Mouse (Mus musculus) spleen, adult 18-20 months (tissue): ENCODE measurements around the gene Crocc2.
"Not testable (repeated sequence)": the region's sequence is repeated elsewhere in the genome, so short reads cannot be mapped to it uniquely, and the experiment has no call there.

Experiments used
- DNase-seq, 2 experiments: peaks; one replicate each; pipeline ENCODE4 v3.0.0; 2022; ENCODE audit warnings: mixed read lengths in 2 of 2

Crocc2 gene

DNA sequence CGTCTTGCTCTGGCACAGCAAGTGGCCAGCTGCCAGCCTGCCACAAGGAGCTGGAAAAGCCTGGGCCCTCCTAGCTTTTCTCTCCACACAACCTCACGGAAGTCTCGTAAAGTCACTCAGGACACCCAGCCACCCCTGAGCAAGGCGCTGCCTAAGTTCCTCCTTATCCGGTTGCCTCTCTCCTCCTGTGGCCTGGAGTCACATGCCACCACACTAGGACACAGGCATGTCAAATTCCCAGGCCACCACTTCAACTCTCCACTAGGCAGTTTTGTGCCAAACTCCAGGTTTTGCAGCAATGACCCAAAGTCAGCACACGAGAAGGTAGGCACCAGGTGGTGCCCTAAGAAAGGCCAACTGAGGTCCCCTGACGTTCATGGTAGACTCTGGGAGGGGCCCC, 5.9 kb upstream of the Crocc2 start:
- DNase-seq: no peak

DNA sequence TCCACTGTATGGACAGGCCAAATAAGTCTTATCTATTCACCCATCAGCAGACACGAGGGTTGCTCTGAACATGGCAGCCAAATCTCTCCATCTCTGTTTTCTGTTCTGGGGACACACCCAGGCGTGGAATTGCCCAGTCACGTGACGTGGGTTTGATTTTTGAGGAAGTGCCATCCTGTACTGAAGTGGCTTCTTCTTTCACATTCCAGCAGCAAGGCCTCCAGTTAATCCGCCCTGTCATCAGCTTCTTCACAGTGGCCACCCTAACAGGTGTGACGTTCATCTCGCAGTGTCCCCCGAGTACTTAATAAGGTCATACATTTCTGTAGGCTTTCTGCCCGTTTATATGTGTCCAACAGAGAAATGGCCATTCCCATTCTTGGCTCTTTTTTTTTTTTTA, 3.1 kb upstream of the Crocc2 start:
- DNase-seq: no peak

DNA sequence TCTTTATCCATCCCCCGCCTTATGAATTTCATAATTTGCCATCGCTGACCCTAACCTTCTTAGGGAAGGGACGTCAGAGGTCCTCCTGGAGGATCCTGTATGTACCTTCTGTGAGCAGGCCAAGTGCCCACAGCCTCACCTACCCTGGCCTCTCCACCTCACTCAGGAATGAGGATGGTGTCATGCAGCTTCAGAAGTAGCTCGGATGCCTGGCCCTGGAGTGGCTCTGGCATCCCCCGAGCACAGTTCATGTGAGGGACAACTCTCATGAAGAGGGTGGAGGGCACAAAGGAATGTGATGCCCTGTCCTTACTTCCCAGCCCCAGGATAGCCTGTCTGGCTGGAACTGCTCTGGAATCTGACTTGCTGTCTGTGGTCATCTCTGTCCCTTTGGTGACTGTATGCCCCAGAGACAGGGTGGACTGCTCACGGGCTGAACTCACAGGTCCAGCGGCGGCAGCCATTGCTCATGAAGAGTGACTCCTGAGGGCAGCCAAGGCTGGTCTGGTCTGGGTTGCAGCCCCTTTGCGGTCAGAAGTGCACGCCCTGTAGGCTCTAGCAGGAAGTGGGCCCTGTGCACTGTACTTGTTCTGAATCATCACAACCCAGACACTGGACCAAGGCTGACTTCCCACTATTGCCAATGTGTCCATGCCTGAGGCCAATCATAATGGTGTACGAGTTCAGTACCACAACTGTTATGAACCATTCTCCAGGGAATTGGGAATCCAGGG, 2.0 kb upstream of the Crocc2 start:
- DNase-seq: no peak

DNA sequence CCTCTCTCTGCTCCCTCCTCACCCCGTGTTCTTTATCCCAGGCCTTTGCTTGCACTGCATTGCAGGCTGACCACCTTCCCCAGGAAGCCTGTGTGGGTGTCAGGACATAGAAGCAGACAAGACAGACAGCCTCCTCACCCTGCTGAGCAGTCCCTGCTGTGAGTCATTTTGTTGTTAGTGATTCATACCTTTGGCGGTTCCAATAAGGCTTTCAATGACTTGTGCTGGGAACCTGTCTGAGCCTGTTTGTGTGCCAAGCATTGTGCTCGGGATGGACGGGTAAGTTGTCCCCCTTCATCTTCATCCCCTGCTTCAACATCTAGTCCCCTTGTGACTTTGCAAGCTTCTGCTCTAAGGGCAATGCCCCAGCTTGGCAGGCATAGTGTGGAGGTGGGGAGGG, 5.1 kb downstream of the Crocc2 start:
- DNase-seq: no peak

DNA sequence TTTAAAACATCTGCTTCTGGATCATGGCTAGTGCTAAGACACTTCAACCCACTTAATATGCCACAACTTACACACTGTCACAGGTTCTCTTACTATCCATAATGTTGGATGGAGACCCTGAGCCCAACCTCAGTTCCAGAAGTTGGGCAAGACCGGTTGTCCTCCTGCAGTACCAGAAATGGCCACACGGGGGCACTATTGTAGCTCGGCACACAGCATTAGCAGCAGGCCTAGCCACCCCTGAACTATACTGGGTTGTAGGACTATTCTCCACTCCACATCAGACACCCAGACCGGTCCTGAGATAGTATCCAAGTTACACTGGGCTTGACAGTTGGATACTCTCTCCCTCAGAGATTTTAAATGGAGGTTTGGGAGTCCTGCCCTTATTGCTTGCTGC, 5.9 kb downstream of the Crocc2 start:
- DNase-seq: peak; percentile 34 to 75

DNA sequence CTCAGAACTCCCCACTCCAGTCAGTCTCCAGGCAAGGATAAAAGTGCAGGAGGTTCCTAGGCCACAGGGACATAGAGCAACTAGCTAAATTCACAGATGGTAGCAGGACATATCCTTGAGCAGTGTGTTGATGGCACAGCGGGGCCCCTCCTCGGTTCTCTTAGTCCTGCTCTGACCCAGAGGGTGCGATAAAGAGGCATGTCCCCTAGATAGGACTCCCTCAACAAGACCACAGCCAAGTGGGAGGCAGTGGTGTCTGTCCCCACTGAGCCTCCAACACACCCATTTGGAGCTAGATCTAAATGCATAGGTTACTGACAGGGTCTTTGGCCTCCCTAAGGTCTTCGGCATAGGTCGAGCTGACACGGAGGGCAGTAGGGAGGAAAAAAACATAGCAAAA, 7.3 kb downstream of the Crocc2 start:
- DNase-seq: no peak

DNA sequence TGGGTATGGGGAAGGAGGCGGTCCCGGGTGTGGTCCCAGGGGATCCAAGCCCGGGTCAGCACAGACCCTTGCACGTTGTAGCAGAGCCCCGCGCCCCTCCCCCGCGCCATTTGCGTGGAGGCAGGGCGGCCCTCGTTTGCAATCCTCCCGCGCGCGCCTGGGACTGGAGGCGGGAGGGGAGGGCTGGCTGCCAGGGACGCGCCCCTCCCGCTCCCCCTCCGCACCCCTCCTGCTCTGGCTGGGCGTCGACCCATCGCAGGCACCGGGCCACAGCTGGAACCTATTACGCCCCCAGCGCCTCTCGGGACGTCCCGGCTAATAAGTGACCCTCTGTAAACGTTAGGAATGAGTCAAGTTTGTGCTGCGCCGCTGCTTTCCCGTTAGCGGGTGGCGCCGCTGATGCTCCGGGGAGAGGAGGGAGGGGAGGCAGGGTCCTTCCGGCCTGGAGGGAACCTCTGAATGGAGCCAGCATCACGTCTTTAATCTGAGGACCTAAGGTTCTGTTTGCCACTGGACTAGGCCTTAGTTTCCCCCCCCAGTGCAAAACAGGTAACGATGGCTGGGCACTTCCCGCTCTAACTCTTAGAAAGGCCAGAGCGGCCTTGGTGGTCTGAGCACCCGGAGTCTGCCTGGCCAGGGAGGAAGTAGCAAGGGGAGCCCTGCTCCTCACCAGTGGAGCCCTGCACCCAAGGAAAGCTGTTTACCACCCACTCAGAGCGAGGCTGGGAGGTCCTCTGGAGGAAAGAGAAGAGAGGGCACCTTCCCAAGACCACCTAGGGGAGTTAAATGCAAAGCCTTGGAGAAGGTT, 8.2 kb downstream of the Crocc2 start:
- peak; percentile 7 to 11 for DNase-seq

DNA sequence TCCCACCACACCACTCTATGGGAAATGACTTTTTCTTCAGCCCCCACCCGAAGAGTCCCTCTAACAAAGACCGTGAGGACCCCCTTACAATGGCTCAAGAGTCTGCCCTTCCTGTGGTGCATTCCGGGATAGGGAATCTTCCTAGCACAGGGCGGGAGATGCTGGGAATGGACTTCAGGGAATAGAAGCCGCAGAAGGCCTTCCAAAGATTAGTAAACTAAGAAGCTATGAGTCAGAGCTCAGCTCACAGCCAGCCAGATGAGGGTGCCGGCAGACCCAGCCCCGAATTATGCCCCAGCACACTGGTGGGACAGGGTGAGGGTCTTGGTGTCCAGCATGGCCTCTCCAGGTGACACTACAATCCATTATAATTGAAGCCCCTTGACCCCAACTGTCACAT, 13.8 kb downstream of the Crocc2 start:
- no peak for DNase-seq

DNA sequence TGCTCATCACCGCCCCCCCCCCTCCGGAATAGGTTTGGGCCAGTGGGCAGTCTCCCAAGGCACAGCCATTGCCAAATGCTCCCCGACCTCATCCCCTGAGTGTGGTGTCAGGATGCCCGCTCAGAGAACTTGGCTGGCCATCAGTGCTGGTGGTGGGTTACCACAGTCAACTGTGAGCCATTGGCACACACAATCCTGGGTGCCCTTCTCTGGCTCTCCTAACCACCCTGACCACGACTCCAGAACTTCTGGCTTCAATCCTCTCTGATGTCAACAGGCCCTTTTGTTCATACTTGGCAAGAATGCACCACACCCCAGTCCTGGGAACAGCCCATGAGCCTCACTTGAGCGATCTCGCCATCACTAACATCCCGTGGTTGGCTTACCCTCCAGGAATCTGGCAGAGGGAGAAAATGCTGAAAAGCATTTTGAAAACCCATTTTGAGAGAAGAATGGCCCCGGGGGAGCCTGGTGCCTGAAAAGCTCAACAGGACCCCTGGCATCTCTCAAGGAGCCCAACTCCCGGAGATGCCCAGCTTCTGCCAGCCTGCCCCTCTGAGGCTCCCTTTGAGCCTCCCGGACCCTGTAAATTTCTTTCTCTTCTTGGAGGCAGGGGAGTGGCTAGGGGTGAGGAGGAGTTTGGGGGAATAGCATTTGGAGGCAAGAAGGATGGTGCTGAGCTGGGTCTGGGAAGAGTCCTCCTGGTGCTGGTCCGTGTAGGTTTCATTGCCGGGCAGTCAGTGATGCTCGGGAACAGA, 15.7 kb downstream of the Crocc2 start:
- DNase-seq: no peak

DNA sequence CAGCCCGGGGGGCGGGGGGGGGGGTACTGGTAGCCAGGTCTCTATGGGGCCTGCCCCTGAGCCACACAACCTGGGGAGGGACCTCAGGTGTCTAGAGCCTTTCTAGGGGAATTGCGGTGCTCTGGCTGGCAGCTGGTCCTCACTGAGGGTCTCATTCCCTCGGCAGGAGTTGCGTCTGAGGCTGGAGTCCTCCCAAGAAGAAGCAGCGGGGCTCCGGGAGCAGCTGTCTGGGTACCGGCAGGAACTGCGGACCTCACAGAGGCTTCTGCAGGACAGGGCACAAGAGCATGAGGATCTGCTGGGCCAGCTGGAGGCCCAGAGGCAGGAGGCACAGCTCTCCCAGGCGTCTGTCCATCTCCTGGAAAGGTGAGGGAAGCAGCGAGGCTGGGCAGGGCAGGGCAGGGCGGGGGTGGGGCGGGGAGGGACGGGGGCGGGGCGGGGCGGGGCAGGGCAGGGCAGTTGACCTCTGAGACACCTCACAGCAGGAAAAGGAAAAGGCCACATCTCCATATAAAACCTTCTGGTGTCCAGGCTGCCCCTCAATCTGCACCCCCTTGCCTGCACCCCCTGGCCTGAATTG, 22.3 kb downstream of the Crocc2 start:
- DNase-seq: no peak

DNA sequence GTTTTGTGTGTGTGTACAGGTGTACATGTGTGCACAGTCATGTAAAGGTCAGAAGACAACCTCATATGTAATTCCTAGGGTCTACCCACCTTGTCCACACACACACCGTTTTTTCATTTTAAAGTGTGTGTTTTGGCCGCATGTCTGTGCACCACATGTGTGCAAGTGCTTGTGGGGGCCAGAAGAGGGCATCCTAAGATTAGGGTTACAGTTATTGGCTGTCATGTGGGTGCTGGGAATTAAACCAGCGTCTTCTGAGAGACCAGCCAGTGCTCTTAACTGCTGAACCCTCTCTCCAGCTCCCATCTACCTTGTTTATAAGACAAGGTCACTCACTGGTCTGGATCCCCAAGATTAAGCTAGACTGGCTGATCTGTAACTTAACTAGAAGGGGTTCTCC, 26.4 kb downstream of the Crocc2 start:
- DNase-seq: no peak

DNA sequence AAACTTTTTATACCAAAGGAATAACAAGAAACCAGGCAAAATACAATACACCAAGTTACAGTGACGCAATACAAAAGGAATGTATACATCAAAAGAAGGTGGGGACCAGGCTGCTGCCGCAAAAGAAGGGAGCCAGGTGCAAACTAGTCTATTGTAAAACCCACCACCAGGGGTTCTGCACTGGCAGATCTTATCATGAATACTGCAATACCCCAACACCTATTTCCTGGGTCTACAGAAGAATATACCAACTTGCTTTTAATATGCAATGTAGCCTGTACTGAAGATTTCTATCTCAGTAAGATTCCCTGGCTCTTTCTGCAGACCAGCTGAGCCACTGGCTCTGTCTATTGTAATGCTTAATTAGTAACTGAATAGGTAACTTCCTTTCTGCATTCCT, 28.9 kb downstream of the Crocc2 start:
- not testable (repeated sequence) for DNase-seq

DNA sequence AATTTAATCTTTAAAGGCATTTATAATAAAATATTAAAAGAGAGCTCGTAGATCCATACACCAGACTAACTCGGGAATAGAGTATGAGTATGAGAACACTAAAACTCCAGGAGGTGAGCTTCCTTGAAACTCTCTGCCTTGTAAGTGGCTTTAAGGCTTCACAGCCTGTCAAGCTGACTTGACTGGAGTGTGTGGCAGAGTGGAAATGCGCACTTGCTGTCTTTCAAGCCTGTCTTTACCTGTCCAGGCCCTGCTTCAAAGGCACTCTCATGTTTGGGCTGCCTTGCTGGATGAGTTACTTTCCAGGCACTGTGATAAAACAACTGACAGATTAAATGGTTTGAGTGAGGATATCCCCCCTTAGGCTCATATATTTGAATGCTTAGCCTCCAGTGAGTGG, 29.4 kb downstream of the Crocc2 start:
- no peak for DNase-seq

DNA sequence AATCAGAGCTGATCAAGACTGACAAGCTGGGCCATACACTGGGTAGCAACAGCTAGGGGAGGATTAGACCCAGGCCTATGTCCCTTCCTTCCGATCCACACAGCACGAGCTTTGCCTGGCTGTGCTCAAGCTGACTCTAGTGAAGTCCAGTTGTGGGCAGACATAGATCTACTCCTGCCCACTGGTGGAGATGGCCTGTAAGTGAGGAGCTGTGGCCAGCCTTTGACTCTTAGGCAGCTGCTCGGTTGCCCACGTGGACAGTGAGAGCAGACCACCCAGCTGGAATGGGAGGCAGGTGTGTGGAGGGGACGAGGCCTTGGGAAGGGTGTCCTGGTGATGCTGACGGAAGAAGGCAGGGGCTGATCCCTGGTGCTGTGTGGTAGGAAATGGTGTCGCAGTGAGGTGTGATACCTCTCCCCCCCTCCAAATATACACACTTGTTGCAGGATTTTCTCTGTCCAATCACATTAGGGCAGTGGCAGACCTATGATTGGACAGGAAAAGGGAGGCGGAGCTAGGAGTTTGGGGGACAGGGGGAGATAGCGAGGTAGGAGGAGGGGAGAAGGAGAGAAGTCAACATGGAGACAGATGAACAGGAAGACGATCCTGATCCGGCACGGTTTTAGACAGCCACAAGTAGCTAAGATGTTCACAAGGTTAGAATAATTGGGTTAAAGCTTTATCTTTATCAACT, 37.9 kb downstream of the Crocc2 start:
- DNase-seq: no peak

DNA sequence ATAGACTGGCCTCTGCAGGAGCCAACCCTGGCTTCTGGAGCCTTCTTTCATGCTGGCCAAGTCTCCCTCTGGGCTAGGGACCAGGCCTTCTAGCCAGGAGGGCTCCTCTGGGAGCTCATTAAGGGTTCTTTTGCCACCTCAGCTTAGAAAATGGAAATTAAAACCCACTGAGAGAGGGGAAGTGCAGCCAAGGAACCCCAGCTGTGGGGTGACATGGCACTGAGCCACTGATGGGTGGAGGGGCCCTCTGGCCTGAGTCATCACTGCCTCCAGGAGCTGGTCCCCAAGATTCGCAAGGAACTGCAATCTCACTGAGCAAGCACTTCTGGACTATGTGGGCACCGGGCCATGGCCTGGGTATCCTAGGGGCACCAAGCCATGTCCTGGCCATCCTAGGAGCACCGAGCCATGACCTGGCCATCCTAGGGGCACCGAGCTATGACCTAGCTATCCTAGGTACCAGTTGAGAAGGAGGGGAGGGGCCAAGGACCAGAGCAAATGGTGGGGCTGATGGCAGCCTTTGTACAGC, 39.1 kb downstream of the Crocc2 start:
- DNase-seq: no peak

DNA sequence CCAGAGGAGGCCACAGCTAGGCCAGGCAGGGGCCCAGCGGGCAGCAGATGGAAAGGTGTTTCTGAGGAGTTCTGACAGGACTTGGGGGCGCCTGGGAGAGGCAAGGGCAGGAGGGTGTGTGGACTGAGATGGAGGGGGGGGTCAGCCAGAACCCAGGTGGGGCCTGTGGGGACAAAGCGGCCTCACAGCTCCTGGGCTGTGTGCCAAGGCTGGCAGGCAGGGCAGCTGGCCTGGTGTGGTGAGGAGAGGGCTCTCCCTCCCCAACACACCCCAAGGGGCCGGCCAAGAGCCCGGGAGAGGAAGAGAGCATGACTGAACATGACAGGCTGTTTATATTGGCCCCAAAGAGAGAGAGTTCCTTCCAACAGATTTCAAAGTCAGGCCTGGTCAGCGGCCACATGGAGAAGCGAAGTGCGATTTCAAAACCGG, 41.7 kb downstream of the Crocc2 start:
- DNase-seq: peak in 1 of 2 experiments; percentile 15

DNA sequence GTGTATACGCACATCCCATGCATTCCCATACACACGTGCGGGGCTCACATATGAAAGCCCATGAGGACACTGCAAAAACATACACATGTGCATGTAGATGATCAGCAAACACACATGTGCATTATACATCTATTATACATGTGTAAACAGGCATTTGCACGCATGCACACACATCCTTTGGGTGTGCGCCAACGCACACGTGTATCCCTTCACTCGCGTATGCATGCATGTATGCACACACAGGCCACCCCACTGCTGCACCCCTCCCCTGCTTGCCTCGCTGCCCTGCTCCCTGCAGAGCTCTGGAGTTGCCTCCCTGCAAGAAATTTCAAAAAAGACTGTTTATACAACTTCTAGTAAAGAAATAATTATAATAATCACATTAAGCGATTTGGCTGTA, 42.5 kb downstream of the Crocc2 start:
- no peak for DNase-seq

DNA sequence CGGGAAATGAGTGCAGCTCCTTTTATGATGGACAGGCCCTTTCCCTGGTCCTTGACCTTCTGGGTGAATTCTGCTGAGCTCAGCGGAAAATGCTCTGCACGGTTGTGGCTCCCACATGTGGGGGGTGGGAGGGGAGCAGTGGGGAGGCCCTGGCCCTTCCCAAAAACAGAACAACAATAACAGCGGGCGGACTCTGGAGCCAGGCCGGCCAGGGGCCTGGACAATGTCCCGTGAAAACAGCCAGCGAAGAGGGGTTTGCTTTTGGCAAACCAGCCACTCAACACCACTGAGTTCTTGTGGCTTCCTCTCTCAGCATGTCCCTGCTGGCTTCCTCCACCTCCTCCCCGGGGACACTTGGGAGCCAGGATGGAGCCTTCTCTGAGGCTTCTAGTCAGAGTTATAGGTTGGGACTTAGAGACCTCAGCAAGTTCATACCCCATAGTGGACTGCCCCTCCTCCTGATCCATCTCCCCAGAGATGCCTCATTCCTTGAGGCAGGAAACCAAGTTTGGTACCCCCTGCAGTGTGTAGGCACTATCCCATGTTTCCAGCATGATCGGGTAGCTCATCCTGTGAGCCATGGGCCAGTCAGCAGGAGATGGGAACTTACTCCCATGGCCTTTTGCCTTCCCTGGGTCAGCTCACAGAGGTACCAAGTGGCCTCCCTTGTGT, 43.2 kb downstream of the Crocc2 start:
- DNase-seq: peak in 1 of 2 experiments; percentile 39

DNA sequence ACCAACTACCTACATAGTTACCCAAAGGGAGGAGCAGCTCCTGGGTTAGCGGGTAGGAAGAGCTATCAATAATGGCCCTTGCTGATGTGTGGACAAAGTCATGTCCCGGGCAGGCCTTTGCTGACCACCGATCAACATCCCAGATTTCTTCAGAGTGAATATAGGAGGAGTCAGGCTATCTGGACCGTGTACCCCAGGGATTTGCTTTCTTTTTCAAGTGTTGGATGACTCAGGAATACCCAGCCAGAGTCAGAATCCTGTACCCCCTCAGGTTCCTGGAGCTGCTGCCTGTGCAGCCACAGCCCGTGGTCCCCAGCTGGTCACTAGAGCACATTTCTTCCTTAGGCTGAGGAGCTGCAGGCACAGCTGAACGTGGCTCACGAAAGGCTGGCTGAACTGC, 43.9 kb downstream of the Crocc2 start:
- DNase-seq: no peak

DNA sequence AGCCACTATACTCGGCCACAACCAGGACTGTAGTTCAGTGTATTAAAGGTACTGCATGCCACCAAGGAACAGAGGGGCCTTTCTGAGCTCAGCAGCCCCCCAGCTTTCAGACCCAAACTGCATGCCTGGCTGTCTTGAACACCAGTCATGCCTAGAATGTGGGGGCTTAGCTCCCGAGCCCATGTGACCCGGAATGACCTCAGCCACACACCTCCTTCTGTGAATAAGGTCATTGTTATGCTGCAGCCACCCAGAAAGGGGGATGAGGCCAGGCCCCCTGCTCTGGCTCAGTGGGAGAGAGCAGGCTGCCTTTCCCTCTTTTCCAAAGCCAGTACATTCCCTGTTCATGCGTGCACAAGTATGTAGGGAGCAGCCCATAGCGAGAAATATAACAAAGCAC, 46.1 kb downstream of the Crocc2 start:
- no peak for DNase-seq

DNA sequence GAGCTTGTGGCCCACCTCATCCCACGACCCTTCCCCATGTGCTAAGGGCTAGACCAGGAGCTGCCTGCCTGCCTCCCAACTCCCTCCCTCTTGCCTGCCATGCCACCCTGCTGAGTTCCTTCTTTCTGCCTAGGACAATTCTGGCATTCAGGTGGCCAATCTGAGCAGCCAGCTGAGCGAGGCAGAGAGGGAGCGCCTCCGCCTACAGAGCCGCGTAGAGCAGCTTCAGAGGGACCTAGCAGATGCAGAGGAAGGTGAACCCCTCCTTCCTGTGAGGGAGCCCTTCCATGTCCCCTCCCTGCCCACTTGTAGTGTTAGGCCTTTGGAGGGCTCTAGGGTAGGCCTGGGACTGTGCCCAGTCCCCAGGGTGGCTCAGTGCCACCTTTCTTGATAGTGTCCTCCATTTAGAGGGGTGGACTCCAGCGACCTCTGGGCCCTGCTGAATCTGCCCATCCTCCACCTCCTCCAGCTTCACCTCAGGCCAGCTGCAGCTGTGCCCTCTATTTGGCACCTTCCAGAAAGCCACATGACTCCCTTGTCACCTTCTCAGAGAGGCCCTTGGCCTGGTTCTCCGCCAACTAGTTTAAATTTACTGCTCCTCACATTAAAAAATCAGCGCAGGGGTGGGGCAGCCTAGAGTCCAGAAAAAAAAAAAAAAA, 48.4 kb downstream of the Crocc2 start:
- no peak for DNase-seq
